Mouse (Mus musculus) kidney, adult 2 months (tissue): ENCODE measurements around the gene Crip1.

Experiments
- CTCF ChIP-seq: fragments of 200-500 bp; conservative IDR thresholded peaks from 2 replicates; pipeline ENCODE4 v1.5.1; 2011; ENCODE audit warnings: low read depth, mild to moderate bottlenecking, control low read depth, low read length, moderate library complexity, mixed read lengths; ENCODE audit not compliant: insufficient read depth, insufficient read length
- POLR2A ChIP-seq: fragments of 200-500 bp; IDR thresholded peaks from one replicate; pipeline ENCODE4 v1.6.1; 2011; ENCODE audit warnings: low read depth, low read length, control low read depth

- TF ChIP-seq POLR2A = no peak
- TF ChIP-seq CTCF = no peak
These were observed 6.9 kb downstream of the Crip1 start for GRCm38 (mm10) chr12:113152991-113153525.
